Mouse (Mus musculus): ENCODE measurements around the gene Arhgap35.
"Not testable (repeated sequence)": the region's sequence is repeated elsewhere in the genome, so short reads cannot be mapped to it uniquely, and the experiment has no call there.

The Arhgap35 gene

GRCm38 (mm10) chr7:16614888-16615715 is at the start of gene Arhgap35:
TSS of gene Arhgap35 (minus strand) at chr7:16614993.
- CTCF ChIA-PET = no interaction called here

- CTCF ChIA-PET = no interaction called here
Measured at GRCm38 (mm10) chr7:16644260-16644659, 29.5 kb upstream of the Arhgap35 start.

GRCm38 (mm10) chr7:16643106-16643505 is 28.3 kb upstream of the Arhgap35 start:
- CTCF ChIA-PET = interaction anchor here (0.6 kb wide), 1 partner anchor 22 kb away, joined by 3 read pairs; no protein-coding TSS in a partner anchor

GRCm38 (mm10) chr7:16639028-16639427 is 24.2 kb upstream of the Arhgap35 start:
- CTCF ChIA-PET = no interaction called here

- CTCF ChIA-PET = no interaction called here
Measured at GRCm38 (mm10) chr7:16635116-16635515, 20.3 kb upstream of the Arhgap35 start.

GRCm38 (mm10) chr7:16633913-16634312 is 19.1 kb upstream of the Arhgap35 start:
- CTCF ChIA-PET = not testable (repeated sequence)

GRCm38 (mm10) chr7:16631932-16632331 is 17.1 kb upstream of the Arhgap35 start:
- CTCF ChIA-PET = interaction anchor here (0.6 kb wide), 1 partner anchor 126 kb away, joined by 3 read pairs; no protein-coding TSS in a partner anchor

GRCm38 (mm10) chr7:16631025-16631424 is 16.2 kb upstream of the Arhgap35 start:
- CTCF ChIA-PET = interaction anchor here (1.4 kb wide), 1 partner anchor 65 kb away, joined by 3 read pairs; no protein-coding TSS in a partner anchor

- CTCF ChIA-PET = interaction anchor here (0.6 to 1.4 kb wide), 4 partner anchors 32 to 103 kb away, joined by 3 to 4 read pairs (median 4); no protein-coding TSS in a partner anchor
Measured at GRCm38 (mm10) chr7:16629598-16630296, 15.0 kb upstream of the Arhgap35 start.

- CTCF ChIA-PET = interaction anchor here (0.6 to 0.7 kb wide), 2 partner anchors 102 to 185 kb away, joined by 3 to 23 read pairs; no protein-coding TSS in a partner anchor
Measured at GRCm38 (mm10) chr7:16628096-16628771, 13.4 kb upstream of the Arhgap35 start.

GRCm38 (mm10) chr7:16623687-16624086 is 8.9 kb upstream of the Arhgap35 start:
- CTCF ChIA-PET = interaction anchor here (1.1 kb wide), 1 partner anchor 184 kb away, joined by 6 read pairs; no protein-coding TSS in a partner anchor

GRCm38 (mm10) chr7:16623131-16623530 is 8.3 kb upstream of the Arhgap35 start:
- CTCF ChIA-PET = interaction anchor here (0.5 to 1.1 kb wide), 2 partner anchors 90 to 185 kb away, joined by 3 to 6 read pairs; no protein-coding TSS in a partner anchor

- CTCF ChIA-PET = interaction anchor here (0.6 kb wide), 1 partner anchor 21 kb away, joined by 3 read pairs; no protein-coding TSS in a partner anchor
Measured at GRCm38 (mm10) chr7:16621066-16621622, 6.4 kb upstream of the Arhgap35 start.

- CTCF ChIA-PET = interaction anchor here (0.7 to 0.8 kb wide), 2 partner anchors 25 to 129 kb away, joined by 3 to 4 read pairs; no protein-coding TSS in a partner anchor
Measured at GRCm38 (mm10) chr7:16618661-16619211, 3.9 kb upstream of the Arhgap35 start.

- CTCF ChIA-PET = no interaction called here
Measured at GRCm38 (mm10) chr7:16617045-16617444, 2.3 kb upstream of the Arhgap35 start.

GRCm38 (mm10) chr7:16614171-16614887 is 464 bp downstream of the Arhgap35 start:
- CTCF ChIA-PET = interaction anchor here (0.5 kb wide), 1 partner anchor 32 kb away, joined by 4 read pairs; no protein-coding TSS in a partner anchor

- CTCF ChIA-PET = interaction anchor here (0.5 to 0.7 kb wide), 2 partner anchors 33 to 42 kb away, joined by 3 to 4 read pairs; no protein-coding TSS in a partner anchor
Measured at GRCm38 (mm10) chr7:16613461-16614170, 1.2 kb downstream of the Arhgap35 start.

GRCm38 (mm10) chr7:16610345-16610744 is 4.4 kb downstream of the Arhgap35 start:
- CTCF ChIA-PET = no interaction called here

- CTCF ChIA-PET = no interaction called here
Measured at GRCm38 (mm10) chr7:16608961-16609360, 5.8 kb downstream of the Arhgap35 start.
